Mouse (Mus musculus) kidney, embryonic 14.5 days (tissue): Measurements from ENCODE around the gene Sds. TPM values are rescaled to one million over a fixed set of nuclear protein-coding genes. Genes with fewer than 3 reads are reported as not detected.

Experiments
- ATAC-seq: fragments of 200-750 bp; cut with Nextera tagmentation; 2 replicates; pipeline ENCODE4 v1.8.0; 2017; ENCODE audit warnings: moderate number of reproducible peaks, mild to moderate bottlenecking, moderate TSS enrichment, moderate library complexity; ENCODE audit not compliant: low FRiP score, low TSS enrichment
- H3K27ac ChIP-seq: fragments of 300-500 bp; sonication (generic); 2 replicates; pipeline ENCODE4 v1.5.1; 2014; ENCODE audit warnings: low read depth, mild to moderate bottlenecking, low read length, moderate library complexity, mixed read lengths
- H3K27me3 ChIP-seq: fragments of 300-500 bp; sonication (generic); 2 replicates; pipeline ENCODE4 v1.6.1; 2014; ENCODE audit warnings: mild to moderate bottlenecking, low read length; ENCODE audit not compliant: control insufficient read depth, insufficient read depth
- H3K36me3 ChIP-seq: fragments of 300-500 bp; sonication (generic); 2 replicates; pipeline ENCODE4 v1.6.1; 2014; ENCODE audit warnings: low read length, mixed read lengths; ENCODE audit not compliant: control insufficient read depth, insufficient read depth
- H3K4me1 ChIP-seq: fragments of 300-500 bp; sonication (generic); 2 replicates; pipeline ENCODE4 v1.6.1; 2014; ENCODE audit warnings: low read length, mixed read lengths; ENCODE audit not compliant: control insufficient read depth, insufficient read depth
- H3K4me2 ChIP-seq: fragments of 300-500 bp; sonication (generic); replicated peaks from 2 replicates; pipeline ENCODE4 v1.6.1; 2014; ENCODE audit warnings: low read depth, mild to moderate bottlenecking, low read length
- H3K4me3 ChIP-seq: fragments of 300-500 bp; sonication (generic); 2 replicates; pipeline ENCODE4 v1.5.1; 2014; ENCODE audit warnings: mild to moderate bottlenecking, low read length
- H3K9ac ChIP-seq: fragments of 300-500 bp; sonication (generic); 2 replicates; pipeline ENCODE4 v1.6.1; 2014; ENCODE audit warnings: low read depth, mild to moderate bottlenecking, low read length, moderate library complexity
- H3K9me3 ChIP-seq: fragments of 300-500 bp; sonication (generic); 2 replicates; pipeline ENCODE4 v1.6.1; 2016; ENCODE audit warnings: low read length; ENCODE audit not compliant: control insufficient read depth
- WGBS: fragments of 180-500 bp; shearing (Covaris S2); extraction: QIAGEN DNeasy Blood & Tissue Kit; methylation state at CpG from one replicate; pipeline ENCODE4 v1.1.7; 2014; 5-methylcytosine and 5-hydroxymethylcytosine counted together
- polyA plus RNA-seq: library from polyadenylated mRNA; unstranded; fragments of >200 nt; fragmentation: Nextera tagmentation; extraction: Ambion mirVana; gene quantifications from 2 replicates; pipeline ENCODE4 v1.2.1, GENCODE M21; 2014

Sds gene
- polyA plus RNA-seq, 1 experiment from 2014 or later, result not detected

DNA sequence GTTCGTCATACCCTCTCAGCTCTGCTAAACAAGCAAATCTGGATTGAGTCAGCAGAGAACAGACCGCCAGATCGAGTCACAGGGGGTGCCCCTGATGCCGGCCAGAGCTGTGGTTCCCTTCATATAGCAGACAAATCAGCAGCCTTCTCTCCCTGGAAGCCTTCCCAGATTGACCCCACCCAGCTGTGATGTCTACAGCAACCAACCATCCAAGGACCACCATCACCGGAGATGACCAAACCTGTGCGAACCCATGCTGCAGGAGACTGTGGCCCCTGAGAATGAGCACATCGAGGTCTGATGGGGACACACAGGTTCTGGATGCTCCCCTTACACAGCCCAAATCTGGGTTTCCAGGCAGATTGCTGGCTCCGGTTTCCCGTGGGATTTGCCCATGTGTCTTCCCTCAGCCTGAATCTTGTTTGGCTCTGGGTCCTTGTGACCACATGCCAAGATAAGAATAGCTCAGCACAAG lies 25.9 kb downstream of the Sds start:
- Histone ChIP-seq H3K4me2 (peak overlapping the region; percentile 86; the same call in 1 of the 2 replicates), H3K36me3 (peaks cover 3% of the 10 kb centered on the region; the same call in 1 of the 2 replicates), H3K4me3 (peak overlapping the region; percentile 81), H3K27me3 (no peaks in the 10 kb centered on the region), H3K27ac (no peak overlapping the region), H3K4me1 (0 out of 2 replicates have a peak, but pooled peaks cover 6% of the 10 kb centered on the region), H3K9ac (peak overlapping the region; percentile 82), H3K9me3 (no peaks in the 10 kb centered on the region)
- no peak for ATAC-seq
- 75% methylated on average over 9 of the region's 9 CpGs for WGBS

DNA sequence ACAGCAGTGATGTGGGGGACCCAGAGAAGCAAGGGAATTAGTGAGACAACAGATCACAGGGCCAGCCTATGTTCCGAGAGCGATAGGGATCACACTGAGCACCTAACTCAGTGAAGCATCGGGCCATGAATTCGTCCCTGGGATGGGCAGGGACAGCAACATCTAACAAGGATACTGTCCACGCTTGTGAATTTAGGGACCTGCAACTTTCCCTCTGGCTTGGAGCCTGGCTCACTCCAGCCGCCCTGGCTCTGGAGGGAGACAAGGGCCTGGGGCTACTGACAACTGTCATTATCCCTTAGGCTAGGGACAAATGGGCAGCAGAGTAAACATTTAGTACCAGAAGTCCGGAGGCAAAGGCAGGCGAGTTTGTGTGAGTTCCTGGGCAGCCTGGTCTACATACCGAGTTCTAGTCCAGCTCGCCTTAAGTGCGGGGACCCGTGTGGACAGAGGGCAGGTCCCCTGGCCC lies 26.4 kb downstream of the Sds start:
- Histone ChIP-seq H3K9me3 (no peaks in the 10 kb centered on the region), H3K9ac (peak overlapping the region; percentile 82), H3K4me3 (peak overlapping the region; percentile 81), H3K4me2 (peak overlapping the region; percentile 86), H3K27ac (no peak overlapping the region), H3K27me3 (no peaks in the 10 kb centered on the region), H3K4me1 (0 out of 2 replicates have a peak, but pooled peaks cover 6% of the 10 kb centered on the region), H3K36me3 (peaks cover 3% of the 10 kb centered on the region; the same call in 1 of the 2 replicates)
- 8% methylated on average over 12 of the region's 12 CpGs for WGBS
- ATAC-seq, result no peak

DNA sequence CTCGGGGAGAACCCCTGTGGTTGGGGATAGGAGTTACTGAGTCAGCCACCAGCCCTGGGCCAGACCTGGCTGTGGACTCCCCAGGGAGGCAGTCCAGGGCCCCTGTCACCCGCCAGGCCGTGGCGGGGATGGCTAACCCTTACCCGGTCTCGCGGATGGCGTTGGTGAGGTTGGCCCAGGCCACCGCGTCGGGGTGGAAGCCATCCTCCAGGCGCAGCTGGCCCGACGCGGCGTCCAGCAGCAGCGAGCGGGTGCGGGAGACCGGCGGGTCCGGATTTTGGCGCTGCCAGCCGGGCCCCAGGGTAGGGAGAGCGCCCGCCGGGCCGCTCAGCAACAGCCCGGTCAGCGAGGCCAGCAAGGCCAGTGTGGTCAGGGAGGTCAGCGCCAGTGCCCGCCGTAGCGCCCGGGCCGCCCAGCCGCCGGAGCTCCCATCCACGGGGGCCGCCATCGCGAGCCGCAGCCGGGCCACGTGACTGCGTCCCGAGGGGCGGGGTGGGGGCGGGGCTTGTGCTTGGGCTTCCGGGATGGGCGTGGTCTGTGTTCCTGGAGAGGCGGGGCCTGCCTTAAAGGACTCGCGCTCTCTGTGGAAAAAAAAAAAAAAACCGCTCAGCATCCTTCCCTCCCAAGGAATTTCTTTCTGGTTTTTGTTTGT lies 26.9 kb downstream of the Sds start, which contains the start of gene Plbd2:
Plbd2 (minus strand) TSS at position 482 of the 652 bp plus-strand sequence.
- Histone ChIP-seq H3K4me2 (peak within 1 kb of the TSS; percentile 86), H3K9ac (peak within 1 kb of the TSS; percentile 82), H3K4me3 (peak within 1 kb of the TSS; percentile 81), H3K9me3 (no peaks in the 10 kb centered on the region), H3K4me1 (0 out of 2 replicates have a peak, but pooled peaks cover 6% of the 10 kb centered on the region), H3K27me3 (no peaks in the 10 kb centered on the region), H3K27ac (no peak within 1 kb of the TSS), H3K36me3 (peaks cover 3% of the 10 kb centered on the region; the same call in 1 of the 2 replicates)
- ATAC-seq, result peak; percentile 74
- 1% methylated on average over 55 of the region's 55 CpGs for WGBS

DNA sequence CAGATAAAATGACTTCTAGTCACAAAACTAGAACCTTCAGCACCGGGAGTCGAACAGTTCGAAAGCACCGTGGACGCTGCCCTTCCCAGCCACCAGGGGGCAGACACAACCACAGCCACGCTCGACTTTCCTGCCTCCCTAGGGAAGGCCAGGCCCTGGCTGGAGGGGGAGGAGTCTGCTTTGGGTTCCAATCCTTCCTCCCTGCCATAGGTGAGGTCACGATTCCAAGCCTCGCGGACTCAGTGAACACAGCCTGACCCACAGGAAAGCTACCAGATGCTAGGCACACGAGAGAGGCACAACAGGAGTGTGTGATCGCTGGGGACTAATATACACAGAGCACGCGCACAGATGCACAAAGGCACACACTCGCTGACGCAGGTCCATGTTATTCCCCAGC lies 29.0 kb downstream of the Sds start:
- no peak overlapping the region; the same call in 1 of the 2 replicates for H3K4me2 ChIP-seq
- 0 out of 2 replicates have a peak, but pooled peaks cover 6% of the 10 kb centered on the region for H3K4me1 ChIP-seq
- H3K9ac ChIP-seq, result no peak overlapping the region
- 29% methylated on average over 16 of the region's 16 CpGs for WGBS
- H3K36me3 ChIP-seq, result no peaks in the 10 kb centered on the region
- no peaks in the 10 kb centered on the region for H3K27me3 ChIP-seq
- peak; percentile 62 for ATAC-seq
- no peak overlapping the region for H3K4me3 ChIP-seq
- H3K27ac ChIP-seq, result no peak overlapping the region
- H3K9me3 ChIP-seq, result no peaks in the 10 kb centered on the region

DNA sequence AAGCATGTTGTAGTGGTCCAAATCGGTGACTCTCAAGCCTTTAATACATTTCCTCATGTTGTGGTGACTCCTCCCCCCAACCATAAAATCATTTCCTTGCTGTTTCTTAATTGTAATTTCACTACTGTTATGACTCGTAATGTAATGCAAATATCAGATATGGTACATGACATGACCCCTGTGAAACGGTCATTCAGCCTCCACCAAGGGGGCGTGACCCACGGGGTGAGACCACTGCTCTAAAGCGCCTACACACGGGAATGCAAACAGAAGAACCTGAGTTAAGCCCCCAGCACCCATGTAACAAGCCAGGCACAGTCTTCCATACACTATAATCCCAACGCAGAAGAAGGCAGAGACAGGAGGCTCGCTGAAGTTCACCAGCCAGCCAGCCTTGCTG lies 29.5 kb downstream of the Sds start:
- 75% methylated on average over 9 of the region's 9 CpGs for WGBS
- H3K4me1 ChIP-seq, result 0 out of 2 replicates have a peak, but pooled peaks cover 6% of the 10 kb centered on the region
- H3K9me3 ChIP-seq, result no peaks in the 10 kb centered on the region
- H3K27ac ChIP-seq, result no peak overlapping the region
- no peaks in the 10 kb centered on the region for H3K36me3 ChIP-seq
- H3K9ac ChIP-seq, result no peak overlapping the region
- H3K27me3 ChIP-seq, result no peaks in the 10 kb centered on the region
- ATAC-seq, result no peak
- no peak overlapping the region; the same call in 1 of the 2 replicates for H3K4me2 ChIP-seq
- H3K4me3 ChIP-seq, result no peak overlapping the region

DNA sequence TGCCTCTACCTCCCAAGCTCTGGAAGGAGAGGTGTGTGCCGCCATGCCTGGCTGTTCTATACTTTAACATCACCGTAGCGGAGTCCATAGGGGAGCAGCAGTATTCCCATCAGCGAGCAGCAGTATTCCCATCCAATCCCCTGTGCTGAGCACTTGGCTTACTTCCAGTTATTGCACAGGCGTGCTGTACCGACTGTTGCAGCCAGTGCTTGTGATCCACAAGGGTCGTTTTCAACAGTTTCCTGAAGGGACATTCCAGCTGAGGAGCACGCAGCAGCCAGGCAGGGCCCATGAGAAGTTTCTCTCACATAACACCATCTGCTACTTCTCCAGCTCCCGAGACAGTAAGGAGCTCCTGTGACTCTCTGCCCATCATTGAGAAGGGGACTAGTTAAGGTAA lies 30.2 kb downstream of the Sds start:
- Histone ChIP-seq H3K36me3 (no peaks in the 10 kb centered on the region), H3K4me2 (no peak overlapping the region), H3K4me3 (no peak overlapping the region), H3K9me3 (no peaks in the 10 kb centered on the region), H3K27ac (no peak overlapping the region), H3K27me3 (no peaks in the 10 kb centered on the region), H3K4me1 (peaks cover 9% of the 10 kb centered on the region; the same call in 1 of the 2 replicates), H3K9ac (no peak overlapping the region)
- no peak for ATAC-seq
- 59% methylated on average over 9 of the region's 9 CpGs for WGBS

DNA sequence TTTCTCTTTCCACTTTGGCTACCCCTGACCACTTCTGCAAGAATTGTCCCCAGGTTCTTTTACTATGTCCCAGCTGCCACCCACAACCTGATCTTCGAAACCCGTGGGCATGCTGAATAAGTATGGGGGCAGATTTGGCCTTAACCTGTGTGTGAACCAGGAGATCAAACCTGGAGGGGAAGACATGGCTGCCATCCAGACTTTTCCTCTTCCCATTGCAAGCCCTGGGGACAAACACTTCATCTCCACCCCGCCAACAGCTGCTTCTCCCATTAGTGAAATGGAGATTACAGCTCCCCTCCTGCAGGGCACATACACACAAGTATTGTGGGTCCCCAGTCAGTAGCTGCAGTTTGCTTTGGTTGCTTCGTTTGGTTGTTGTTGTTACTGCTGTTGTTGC lies 31.0 kb downstream of the Sds start:
- WGBS, result 69% methylated on average over 4 of the region's 4 CpGs
- H3K4me3 ChIP-seq, result no peak overlapping the region
- H3K9ac ChIP-seq, result no peak overlapping the region
- no peaks in the 10 kb centered on the region for H3K36me3 ChIP-seq
- H3K4me2 ChIP-seq, result no peak overlapping the region
- H3K4me1 ChIP-seq, result peaks cover 11% of the 10 kb centered on the region; the same call in 1 of the 2 replicates
- no peak for ATAC-seq
- H3K27me3 ChIP-seq, result no peaks in the 10 kb centered on the region
- H3K9me3 ChIP-seq, result no peaks in the 10 kb centered on the region
- H3K27ac ChIP-seq, result no peak overlapping the region

DNA sequence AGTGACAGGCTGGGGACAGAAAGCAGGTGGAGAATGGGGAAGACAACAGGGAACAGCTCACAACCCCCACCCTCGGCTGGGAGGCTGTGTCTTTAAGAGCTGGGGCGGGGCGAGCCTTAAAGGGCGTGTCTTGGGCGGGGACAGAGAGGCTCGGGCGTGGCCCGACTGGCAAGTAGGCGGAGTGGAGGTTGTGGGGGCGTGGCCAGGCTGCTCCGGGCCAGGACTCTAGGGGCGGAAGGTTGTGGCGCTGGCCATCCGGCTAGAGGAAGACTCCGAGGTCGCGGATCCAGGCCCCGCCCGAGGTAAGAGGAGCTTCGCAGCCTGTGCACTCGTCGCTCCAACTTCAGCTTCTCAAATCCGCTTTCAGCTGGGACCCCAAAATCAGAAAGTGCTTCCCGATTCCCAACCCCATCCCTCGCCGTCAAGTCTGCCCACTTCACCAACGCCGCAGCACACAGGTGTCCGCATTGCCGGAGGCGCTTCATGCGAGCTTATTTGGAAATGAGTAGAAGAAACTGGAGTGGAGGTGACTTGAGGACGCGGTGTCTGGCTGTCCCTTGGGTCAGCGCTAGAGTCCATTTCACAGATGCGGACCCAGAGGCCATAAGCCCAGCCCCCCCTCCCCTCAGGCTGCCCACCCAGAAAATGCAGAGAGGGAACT lies 34.8 kb downstream of the Sds start, which contains the start of gene Slc8b1:
Slc8b1 (plus strand) TSS at position 187 of the 661 bp plus-strand sequence.
- 1% methylated on average over 35 of the region's 36 CpGs for WGBS
- peak within 1 kb of the TSS; percentile 52; the same call in 1 of the 2 replicates for H3K9ac ChIP-seq
- H3K4me2 ChIP-seq, result peak within 1 kb of the TSS; percentile 68
- peak within 1 kb of the TSS; percentile 53 for H3K4me3 ChIP-seq
- ATAC-seq, result peak; percentile 93
- H3K27me3 ChIP-seq, result no peaks in the 10 kb centered on the region
- H3K9me3 ChIP-seq, result no peaks in the 10 kb centered on the region
- no peaks in the 10 kb centered on the region for H3K36me3 ChIP-seq
- H3K4me1 ChIP-seq, result peaks cover 28% of the 10 kb centered on the region
- no peak within 1 kb of the TSS for H3K27ac ChIP-seq
